Mouse (Mus musculus): Measurements from ENCODE around the gene Hist1h1c. TPM values are rescaled to one million over a fixed set of nuclear protein-coding genes. Genes with fewer than 3 reads are reported as not detected.
"Not testable (repeated sequence)": the region's sequence is repeated elsewhere in the genome, so short reads cannot be mapped to it uniquely, and the experiment has no call there.

Gene Hist1h1c
- total RNA-seq (2021) (100 to 1,000 TPM; 168 to 270 TPM), polyA plus RNA-seq (2012; rRNA removed) (32.9 and 41.2 TPM in 2 replicates)
- long read RNA-seq, transcript Hist1h1c-201 (1 exons, 1,560 nt) = major isoform, 45 of 45 reads
- long read RNA-seq, partial matches to known transcripts = 0 of 45 reads
- long read RNA-seq, other reads (novel, unspliced or antisense) = 0 of 45 reads

DNA sequence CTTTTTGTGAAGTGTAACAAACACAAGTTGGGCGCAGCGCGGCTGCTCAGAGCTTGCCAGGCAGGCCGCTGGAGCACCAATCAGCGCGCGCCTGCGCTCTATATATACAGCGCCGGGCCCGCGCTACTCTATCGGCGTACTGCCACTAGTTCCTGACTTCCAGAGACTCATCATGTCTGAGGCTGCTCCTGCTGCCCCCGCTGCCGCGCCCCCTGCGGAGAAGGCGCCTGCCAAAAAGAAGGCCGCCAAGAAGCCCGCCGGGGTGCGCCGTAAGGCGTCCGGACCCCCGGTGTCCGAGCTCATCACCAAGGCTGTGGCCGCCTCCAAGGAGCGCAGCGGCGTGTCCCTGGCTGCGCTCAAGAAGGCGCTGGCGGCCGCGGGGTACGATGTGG is at the start of gene Hist1h1c:
TSS of gene Hist1h1c (plus strand) at position 132 of the 392 bp plus-strand sequence.
- peak; percentile 94 for DNase-seq

GRCm38 (mm10) chr13:23688956-23689355 is 49.7 kb upstream of the Hist1h1c start:
- DNase-seq = no peak

DNA sequence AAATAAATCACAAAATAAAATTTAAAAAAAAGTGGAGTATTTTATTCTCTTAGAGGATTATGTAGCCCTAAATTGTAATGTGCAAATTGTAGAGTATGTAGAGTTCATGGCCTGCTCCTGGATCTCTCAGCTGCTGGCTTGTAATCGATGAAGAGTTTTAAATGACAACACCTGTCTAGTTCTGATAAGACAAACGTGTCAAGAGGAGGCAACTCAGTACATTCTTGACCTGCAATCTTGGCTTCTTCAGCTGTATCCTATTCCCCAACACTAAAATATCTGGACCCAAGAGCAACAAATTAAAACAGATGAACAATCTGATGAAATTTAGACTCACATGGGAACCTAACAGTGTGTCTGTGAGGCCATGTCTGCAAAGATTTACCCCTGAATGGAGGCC is 49.1 kb upstream of the Hist1h1c start:
- no peak for DNase-seq

DNA sequence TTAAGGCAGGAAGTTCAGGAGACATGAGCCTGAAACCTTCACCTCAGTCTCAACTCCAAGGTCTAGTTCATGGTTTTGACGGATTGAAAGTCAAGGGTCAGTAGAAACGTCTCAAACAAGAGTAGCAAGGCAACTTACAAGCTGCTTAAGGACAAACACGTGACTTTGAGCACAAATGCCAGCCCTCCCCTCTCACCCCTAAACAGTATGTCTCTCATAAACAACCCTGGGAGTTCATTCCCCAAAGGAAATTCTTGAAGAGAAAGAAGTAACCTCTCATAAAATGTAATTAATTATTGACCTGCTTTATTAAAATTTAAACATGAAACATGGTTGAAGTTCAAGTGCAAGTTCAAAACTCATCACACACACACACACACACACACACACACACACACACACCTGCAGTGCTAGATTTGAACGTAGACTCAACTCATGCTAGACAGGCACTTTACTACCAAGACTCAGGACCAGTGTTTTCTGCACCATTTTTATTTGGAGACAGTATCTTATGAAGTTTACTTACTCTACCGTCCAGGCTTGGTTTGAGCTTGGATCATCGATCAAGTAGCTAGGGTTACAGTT is 44.7 kb upstream of the Hist1h1c start:
- no peak for DNase-seq

DNA sequence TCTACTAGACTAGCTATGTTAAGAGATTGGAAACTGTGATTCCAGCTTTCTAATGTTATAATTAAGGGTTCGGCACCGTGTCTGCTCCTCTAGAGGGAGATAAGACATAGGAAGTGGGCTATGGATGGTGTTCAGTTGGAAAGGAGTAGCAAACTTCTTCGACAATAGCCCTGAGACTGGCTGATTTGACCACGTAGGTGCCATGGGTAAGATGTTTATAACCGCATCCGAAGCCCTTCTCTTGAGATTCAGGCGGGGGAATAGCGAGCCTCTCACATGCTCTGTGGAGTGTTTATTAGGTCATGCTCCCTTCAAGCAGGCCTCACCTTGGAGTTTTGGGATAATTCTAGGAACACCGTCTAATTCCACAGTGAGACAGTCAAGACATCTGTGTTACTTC is 43.7 kb upstream of the Hist1h1c start:
- no peak for DNase-seq

GRCm38 (mm10) chr13:23695514-23695913 is 43.1 kb upstream of the Hist1h1c start, which contains the start of gene Hist1h1t:
Gene Hist1h1t (plus strand): TSS chr13:23695814.
- no peak for DNase-seq

- DNase-seq = peak; percentile 34
Measured at GRCm38 (mm10) chr13:23696061-23696474, 42.5 kb upstream of the Hist1h1c start.

DNA sequence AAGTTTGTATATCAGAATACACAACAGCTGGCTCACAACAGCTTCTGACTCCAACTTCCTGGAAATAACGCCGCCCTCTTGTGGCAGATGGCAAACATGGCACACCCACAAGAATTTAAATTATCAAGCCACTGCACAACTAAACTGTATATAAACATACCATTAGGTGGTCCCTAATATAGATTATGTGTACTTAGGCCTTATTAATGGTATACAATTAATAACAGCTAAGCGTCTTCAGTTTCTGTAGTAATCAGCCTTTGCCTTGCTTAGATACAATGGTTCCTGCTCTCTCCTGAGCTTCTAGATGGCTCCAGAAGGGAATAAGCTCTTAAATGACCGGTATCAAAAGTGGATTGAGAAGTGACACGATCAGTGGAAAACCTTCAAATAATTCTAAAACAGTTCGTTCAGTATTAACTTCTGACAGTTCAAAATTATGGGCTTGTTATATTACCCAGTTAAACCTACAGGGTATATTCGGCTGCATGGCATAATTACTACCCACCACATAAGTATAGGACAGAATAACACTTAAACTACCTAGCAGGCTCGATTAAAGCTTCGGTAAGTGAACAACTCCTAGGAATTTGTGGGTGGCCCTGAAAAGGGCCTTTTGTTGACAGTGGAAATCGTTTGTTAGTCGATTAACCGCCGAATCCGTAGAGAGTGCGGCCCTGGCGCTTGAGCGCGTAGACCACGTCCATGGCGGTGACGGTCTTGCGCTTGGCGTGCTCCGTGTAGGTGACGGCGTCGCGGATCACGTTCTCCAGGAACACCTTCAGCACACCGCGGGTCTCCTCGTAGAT is 40.9 kb upstream of the Hist1h1c start:
- DNase-seq = peak; percentile 46

DNA sequence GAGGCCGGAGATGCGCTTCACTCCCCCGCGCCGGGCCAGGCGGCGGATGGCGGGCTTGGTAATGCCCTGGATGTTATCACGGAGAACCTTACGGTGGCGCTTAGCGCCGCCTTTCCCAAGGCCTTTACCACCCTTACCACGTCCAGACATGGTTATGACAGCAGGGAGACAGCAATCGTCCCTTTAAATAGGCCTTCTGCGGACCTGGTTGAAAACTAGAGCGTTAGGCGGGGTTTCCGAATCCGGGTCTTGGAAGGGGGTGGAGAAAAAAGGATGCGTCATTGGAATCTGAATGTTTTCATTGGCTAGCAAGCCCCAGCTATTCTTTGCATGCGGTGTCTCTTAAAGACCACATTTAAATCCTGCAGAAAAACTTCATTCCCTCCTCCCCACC is 40.3 kb upstream of the Hist1h1c start, which contains the start of gene Hist1h4c:
TSS of gene Hist1h4c (minus strand) at position 155 of the 394 bp plus-strand sequence.
- peak; percentile 98 for DNase-seq

GRCm38 (mm10) chr13:23698996-23699395 is 39.6 kb upstream of the Hist1h1c start:
- no peak for DNase-seq

DNA sequence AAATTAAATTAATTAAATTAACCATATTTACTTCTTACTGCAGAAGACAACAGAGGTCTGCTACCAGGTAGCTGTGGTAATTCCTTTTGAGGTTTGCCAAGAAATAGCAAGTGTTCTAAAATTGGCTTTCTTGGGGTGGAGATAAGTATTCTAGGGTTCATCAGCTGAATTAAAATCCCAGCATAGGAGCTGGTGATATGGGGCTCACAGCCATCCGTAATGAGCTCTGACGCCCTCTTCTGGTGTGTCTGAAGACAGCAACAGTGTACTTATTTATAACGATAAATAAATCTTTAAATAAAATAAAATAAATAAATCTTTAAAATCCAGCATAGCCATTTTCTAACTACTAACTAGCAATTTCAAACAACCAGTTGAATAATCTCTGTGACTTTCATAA is 38.8 kb upstream of the Hist1h1c start:
- no peak for DNase-seq

GRCm38 (mm10) chr13:23700786-23701520 is 37.7 kb upstream of the Hist1h1c start:
- DNase-seq = peak; percentile 81

DNA sequence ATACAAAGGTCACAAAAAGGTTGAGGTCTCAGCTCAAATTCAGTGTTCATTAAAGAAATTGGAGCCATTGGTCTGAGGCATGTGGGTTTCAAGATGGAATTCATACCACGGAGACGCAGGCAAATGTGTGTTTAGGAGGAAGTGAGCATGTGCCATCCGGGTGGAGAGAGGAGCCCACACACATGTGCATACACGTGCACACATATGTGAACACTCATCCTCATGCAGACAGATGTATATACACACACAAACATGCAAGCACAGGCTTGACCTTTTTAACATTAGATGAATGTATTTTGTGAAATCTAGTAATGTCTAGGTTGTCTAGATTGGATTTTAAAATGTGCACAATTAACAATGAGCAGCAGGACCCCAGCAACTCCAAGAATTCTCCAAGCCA is 36.4 kb upstream of the Hist1h1c start:
- DNase-seq = no peak

GRCm38 (mm10) chr13:23702801-23703200 is 35.8 kb upstream of the Hist1h1c start:
- DNase-seq = not testable (repeated sequence)

DNA sequence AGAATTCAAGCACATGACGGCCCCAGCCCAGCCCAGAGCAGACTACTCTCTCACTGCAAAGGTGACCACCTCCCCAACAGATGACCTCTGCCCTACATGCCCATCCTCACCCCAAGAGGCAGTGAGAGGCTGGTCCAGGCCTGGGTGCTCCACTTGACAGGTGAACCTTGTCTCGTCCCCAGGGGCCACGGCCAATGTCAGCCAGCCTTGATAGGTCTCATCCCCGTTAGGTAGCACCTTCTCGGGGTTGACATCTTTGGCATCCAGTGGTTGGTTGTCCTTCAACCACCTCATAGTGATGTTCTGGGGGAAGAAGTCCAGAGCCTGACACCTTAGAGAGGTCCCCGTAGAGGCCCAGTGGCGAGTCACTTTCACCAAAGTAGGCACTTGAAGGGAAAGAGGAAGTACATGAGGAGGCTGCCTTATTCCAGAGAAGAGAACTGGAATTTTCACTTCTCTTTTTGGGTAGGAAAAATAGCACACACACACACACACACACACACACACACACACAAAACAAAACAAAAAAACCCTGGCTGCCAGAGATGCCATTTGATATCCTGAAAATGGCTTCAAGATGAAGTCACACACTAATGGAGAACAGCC is 32.8 kb upstream of the Hist1h1c start:
- no peak for DNase-seq

GRCm38 (mm10) chr13:23706771-23707170 is 31.8 kb upstream of the Hist1h1c start:
- DNase-seq = no peak

DNA sequence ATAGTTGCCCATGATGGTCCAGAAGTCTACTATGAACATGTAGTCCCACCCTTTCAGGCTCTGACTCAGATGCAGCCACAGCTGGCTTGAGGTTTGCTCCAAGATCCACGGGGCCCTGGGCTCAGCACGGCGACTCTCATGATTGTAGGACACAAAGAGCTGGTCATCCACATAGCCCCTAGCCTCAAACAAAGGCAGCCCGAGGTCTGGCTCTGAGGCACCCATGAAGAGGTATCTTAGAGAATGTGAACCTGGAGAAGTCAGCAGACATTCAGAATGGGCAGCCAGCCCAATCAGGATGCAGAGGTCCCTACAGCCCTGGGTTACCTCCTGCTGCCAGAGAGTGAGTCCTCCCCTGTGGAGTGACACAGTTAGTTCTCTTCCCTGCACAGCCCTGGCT is 30.6 kb upstream of the Hist1h1c start:
- DNase-seq = no peak

DNA sequence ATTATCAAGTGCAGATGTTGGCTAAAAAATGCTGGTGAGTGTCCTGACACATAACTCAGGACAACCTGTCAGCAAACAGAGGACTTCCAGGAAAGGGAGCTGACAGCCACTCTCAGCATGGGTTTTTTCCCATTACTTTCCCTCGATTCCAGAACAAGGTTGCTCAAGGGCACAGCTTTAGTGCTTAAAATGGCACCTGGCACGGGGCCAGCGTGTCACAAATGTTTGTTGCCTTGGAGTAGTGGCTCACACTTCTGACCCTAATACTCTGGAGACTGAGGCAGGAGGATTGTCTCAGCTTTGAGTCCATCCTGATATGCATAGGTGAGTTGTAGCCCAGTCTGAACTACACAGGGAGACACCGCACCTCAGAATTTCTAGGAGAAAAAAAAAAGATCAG is 30.0 kb upstream of the Hist1h1c start:
- DNase-seq = no peak

GRCm38 (mm10) chr13:23709714-23710373 is 28.8 kb upstream of the Hist1h1c start:
- DNase-seq = peak; percentile 47

DNA sequence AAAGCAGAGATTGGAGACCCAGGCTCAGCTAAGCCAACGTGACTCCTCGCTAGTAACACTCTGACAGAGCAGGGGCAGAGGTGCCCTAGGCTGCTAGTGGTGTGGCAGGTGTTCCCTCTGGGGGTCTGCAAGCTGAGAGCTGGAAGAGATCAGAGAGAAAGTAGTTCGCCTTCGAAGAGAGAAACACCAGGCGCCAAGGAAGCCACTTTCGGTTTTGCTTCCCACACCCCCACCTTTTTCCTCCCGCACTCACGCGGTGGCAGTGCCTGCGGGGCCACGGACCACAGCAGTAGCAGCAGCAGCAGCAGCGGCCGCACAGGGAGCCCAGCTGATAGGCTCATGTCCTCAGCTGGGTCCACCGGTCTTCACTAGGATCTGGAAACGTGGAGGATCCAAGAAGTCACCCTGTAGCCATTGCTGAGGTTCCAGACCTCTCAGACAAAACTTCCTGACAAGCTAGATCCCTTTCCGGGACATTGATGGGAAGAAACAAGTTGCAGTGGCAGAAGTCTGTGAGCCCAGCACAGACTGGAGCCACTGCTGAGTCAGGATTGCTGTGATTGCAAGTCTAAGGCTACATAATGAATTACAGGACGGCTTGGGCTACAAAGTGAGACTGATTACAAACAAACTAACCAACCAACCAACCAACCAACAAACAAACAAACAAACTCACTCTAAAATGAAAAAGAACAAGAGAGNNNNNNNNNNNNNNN is 28.1 kb upstream of the Hist1h1c start, which contains the start of gene Hfe:
TSS of gene Hfe (minus strand) at position 481 of the 716 bp plus-strand sequence.
- peak; percentile 83 for DNase-seq

All from adrenal gland, adult 2 months (tissue).